Mouse (Mus musculus) intestine, embryonic 14.5 days (tissue): Measurements from ENCODE around the gene Arhgef10l. TPM values are rescaled to one million over a fixed set of nuclear protein-coding genes. Genes with fewer than 3 reads are reported as not detected.

Source experiments
- ATAC-seq: fragments of 200-750 bp; cut with Nextera tagmentation; replicated peaks from 2 replicates; pipeline ENCODE4 v1.8.0; 2017; ENCODE audit warnings: low read depth, moderate number of reproducible peaks, moderate TSS enrichment, moderate library complexity; ENCODE audit not compliant: low FRiP score, low TSS enrichment
- DNase-seq: peaks from one replicate; pipeline ENCODE4 v3.0.0-alpha.2; 2018; ENCODE audit warnings: low spot score
- H3K27ac ChIP-seq: fragments of 300-500 bp; sonication (generic); 2 replicates; pipeline ENCODE4 v1.5.1; 2014; ENCODE audit warnings: low read depth, mild to moderate bottlenecking, control low read depth
- H3K27me3 ChIP-seq: fragments of 300-500 bp; sonication (generic); replicated peaks from 2 replicates; pipeline ENCODE4 v1.6.1; 2014; ENCODE audit warnings: low read length, control low read depth; ENCODE audit not compliant: control insufficient read depth, insufficient read depth
- H3K36me3 ChIP-seq: fragments of 300-500 bp; sonication (generic); 2 replicates; pipeline ENCODE4 v1.6.1; 2014; ENCODE audit warnings: low read length, control low read depth; ENCODE audit not compliant: control insufficient read depth, insufficient read depth
- H3K4me1 ChIP-seq: fragments of 300-500 bp; sonication (generic); replicated peaks from 2 replicates; pipeline ENCODE4 v1.6.1; 2014; ENCODE audit warnings: low read length, control low read depth, mixed read lengths; ENCODE audit not compliant: control insufficient read depth, insufficient read depth
- H3K4me2 ChIP-seq: fragments of 300-500 bp; sonication (generic); 2 replicates; pipeline ENCODE4 v1.6.1; 2014; ENCODE audit warnings: low read length
- H3K4me3 ChIP-seq: fragments of 300-500 bp; sonication (generic); 2 replicates; pipeline ENCODE4 v1.5.1; 2014; ENCODE audit warnings: low read depth, low read length, control low read depth, mixed read lengths
- H3K9ac ChIP-seq: fragments of 300-500 bp; sonication (generic); 2 replicates; pipeline ENCODE4 v1.6.1; 2014; ENCODE audit warnings: mild to moderate bottlenecking, low read length
- H3K9me3 ChIP-seq: fragments of 300-500 bp; sonication (generic); 2 replicates; pipeline ENCODE4 v1.6.1; 2016; ENCODE audit warnings: low read length, control low read depth; ENCODE audit not compliant: control insufficient read depth
- WGBS: fragments of 180-500 bp; shearing (Covaris S2); extraction: QIAGEN DNeasy Blood & Tissue Kit; methylation state at CpG from one replicate; pipeline ENCODE4 v1.1.7; 2014; 5-methylcytosine and 5-hydroxymethylcytosine counted together
- polyA plus RNA-seq: library from polyadenylated mRNA; unstranded; fragments of >200 nt; fragmentation: Nextera tagmentation; extraction: Ambion mirVana; gene quantifications from 2 replicates; pipeline ENCODE4 v1.2.1, GENCODE M21; 2014

The Arhgef10l gene
- polyA plus RNA-seq, 1 experiment from 2014 or later: 15.2 TPM

DNA sequence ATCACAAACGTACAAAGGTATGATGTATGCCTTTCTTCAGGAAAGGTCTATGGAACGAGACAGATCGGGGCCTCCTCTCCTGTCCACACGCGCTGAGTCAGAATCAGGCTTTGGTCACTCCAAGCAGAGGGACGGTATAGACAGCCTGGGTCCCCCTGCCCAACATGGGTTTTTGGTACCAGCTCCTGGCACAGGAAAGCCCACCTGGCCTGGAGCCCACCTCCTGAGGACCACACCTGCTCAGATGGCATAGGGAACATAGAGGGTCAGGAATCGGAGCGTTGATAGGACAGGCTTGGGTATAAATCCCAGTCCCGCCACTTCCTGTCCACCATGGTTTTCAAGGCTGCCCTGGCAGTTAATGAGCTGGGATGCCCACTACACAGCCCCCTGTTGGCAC is 145.1 kb downstream of the Arhgef10l start:
- no peak for DNase-seq
- Histone ChIP-seq H3K4me2 (no peak overlapping the region), H3K9ac (no peak overlapping the region), H3K27me3 (no peaks in the 10 kb centered on the region), H3K4me1 (no peaks in the 10 kb centered on the region), H3K4me3 (no peak overlapping the region), H3K36me3 (peaks cover 55% of the 10 kb centered on the region), H3K9me3 (no peaks in the 10 kb centered on the region), H3K27ac (no peak overlapping the region)
- 90% methylated on average over 9 of the region's 9 CpGs for WGBS
- no peak for ATAC-seq

DNA sequence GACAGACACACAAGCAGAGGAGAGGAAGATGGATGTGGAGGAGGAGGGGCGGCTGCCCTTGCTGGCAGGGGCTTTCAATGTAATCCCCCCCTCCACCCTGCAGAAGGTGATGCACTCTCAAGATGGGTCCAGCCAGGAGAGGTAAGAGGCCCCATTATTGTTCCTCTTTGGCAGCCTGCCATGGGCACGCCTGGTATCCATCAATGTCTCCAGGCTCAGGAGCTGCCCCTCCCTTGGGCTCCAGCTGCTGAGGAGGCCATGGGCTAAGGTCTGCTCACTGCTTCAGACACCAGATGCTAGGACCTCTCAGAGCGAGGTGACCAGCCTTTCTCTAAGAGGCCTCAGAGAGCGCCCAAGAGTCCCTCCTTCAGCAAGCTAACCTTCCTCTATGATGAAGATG is 152.0 kb downstream of the Arhgef10l start:
- Histone ChIP-seq H3K4me3 (no peak overlapping the region), H3K27me3 (no peaks in the 10 kb centered on the region), H3K27ac (no peak overlapping the region), H3K36me3 (peaks cover 28% of the 10 kb centered on the region), H3K4me1 (0 out of 2 replicates have a peak, but pooled peaks cover 5% of the 10 kb centered on the region), H3K4me2 (no peak overlapping the region), H3K9me3 (no peaks in the 10 kb centered on the region), H3K9ac (no peak overlapping the region)
- 34% methylated on average over 4 of the region's 4 CpGs for WGBS
- DNase-seq: peak; percentile 69
- ATAC-seq: peak; percentile 54

DNA sequence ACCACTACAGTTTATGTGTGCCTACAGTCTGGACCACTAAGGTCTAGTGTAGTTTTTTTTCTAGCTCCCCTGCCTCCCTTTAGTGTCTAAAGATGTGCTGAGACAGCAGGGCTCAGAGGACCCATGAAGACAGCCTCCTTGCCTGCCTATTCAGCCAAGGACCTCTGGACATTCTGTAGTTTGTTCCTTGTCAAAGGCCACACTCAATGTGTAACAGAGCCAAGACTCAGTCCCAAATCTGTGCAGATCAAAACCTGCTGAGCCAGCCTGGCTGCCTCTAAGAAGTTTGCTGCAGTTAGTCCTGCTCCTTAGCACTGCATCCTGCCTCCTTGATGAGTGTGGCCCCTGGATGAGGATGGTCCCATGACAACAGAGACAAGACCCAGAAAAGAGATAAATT is 156.0 kb downstream of the Arhgef10l start:
- Histone ChIP-seq H3K9ac (no peak overlapping the region), H3K36me3 (peaks cover 4% of the 10 kb centered on the region), H3K9me3 (no peaks in the 10 kb centered on the region), H3K4me1 (0 out of 2 replicates have a peak, but pooled peaks cover 5% of the 10 kb centered on the region), H3K27ac (no peak overlapping the region), H3K27me3 (no peaks in the 10 kb centered on the region), H3K4me3 (no peak overlapping the region), H3K4me2 (no peak overlapping the region)
- DNase-seq (no peak), ATAC-seq (no peak)

DNA sequence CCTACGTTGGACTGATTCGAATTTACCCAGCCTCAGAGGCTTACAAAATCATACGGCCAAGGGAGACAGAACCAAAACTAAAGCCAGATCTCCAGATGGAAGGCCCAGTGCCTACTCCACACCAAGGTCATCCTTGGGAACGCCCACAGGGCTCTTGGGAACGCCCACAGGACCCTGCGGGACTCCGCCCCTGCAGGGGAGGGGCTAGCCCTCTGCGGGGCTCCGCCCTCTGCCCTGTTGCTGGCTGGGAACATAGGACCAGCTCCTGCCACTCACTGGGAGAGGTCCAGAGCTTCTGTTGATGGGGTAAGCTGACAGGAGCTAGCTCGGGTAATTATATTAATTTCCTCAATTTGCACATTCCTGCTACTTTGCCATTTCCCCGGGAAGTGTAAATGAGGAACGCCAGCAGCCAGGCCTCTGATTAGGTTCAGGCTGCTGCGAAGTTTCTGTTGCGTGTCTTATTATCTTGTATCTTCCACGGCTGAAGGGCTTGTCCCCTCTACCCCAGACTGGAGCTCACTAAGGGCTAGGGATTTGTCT is 158.6 kb downstream of the Arhgef10l start:
- no peaks in the 10 kb centered on the region for H3K36me3 ChIP-seq
- ATAC-seq (no peak), DNase-seq (no peak)
- H3K9ac ChIP-seq: no peak overlapping the region
- H3K27me3 ChIP-seq: no peaks in the 10 kb centered on the region; the same call in 1 of the 2 replicates
- no peak overlapping the region for H3K27ac ChIP-seq
- H3K4me2 ChIP-seq: no peak overlapping the region
- WGBS: 43% methylated on average over 15 of the region's 15 CpGs
- no peaks in the 10 kb centered on the region for H3K9me3 ChIP-seq
- H3K4me3 ChIP-seq: no peak overlapping the region
- no peaks in the 10 kb centered on the region for H3K4me1 ChIP-seq

DNA sequence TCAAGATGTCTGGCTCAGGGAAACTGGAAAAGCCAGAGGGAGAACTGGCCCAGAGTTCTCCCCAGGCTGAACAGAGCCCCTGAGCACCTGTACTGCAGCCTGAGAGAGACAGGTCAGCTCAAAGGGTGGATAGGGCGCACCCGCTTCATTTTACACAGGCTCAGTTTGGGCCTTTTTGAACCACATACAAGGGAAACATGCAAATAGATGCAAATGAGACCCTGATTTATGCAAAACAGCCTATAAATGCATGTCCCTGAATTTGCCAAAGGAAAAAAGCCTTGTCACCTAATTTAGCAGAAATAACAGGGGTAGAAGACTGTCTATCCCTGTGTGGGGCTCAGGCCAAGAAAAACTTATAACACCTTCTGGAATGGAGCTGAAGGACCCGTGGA is 160.2 kb downstream of the Arhgef10l start:
- no peak overlapping the region for H3K4me3 ChIP-seq
- H3K27me3 ChIP-seq: no peaks in the 10 kb centered on the region; the same call in 1 of the 2 replicates
- H3K27ac ChIP-seq: no peak overlapping the region
- no peak for ATAC-seq
- no peak for DNase-seq
- H3K36me3 ChIP-seq: no peaks in the 10 kb centered on the region
- WGBS: 89% methylated on average over 3 of the region's 3 CpGs
- no peak overlapping the region for H3K9ac ChIP-seq
- no peaks in the 10 kb centered on the region for H3K9me3 ChIP-seq
- peaks cover 4% of the 10 kb centered on the region; the same call in 1 of the 2 replicates for H3K4me1 ChIP-seq
- H3K4me2 ChIP-seq: no peak overlapping the region

DNA sequence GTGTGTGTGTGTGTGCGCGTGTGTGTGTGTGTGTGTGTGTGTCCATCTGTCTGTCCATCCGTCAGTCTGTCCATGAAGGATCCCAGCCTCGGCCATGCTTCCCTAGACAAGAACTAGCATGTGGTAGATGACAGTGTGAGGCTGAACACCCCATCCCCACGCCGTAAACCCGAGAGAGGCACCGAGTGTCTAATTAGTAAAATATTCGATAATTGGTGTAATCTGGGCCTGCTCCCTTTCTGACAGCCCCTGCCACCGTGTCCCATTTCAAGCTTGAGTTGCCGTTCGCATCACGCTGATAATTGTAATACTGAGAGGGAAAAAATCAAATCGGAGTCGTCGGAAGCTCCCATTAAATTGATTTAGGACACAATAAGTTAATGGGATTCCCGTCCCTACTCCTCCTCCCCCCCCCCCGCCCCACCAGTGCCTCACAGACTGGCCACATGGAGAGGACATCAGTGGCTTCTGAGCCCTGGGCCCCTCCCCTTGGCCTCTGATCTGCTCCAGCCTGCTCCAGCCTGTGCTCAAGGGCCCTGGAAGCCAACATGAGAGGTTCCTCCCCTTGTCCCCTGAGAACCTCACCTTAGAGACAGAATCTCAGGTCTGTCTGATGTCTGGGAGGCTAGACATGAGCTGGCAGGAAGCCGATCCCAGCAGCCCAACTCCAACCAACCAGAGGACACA is 160.7 kb downstream of the Arhgef10l start:
- Histone ChIP-seq H3K27me3 (no peaks in the 10 kb centered on the region; the same call in 1 of the 2 replicates), H3K4me2 (no peak overlapping the region), H3K4me3 (no peak overlapping the region), H3K27ac (no peak overlapping the region), H3K9me3 (no peaks in the 10 kb centered on the region), H3K4me1 (peaks cover 4% of the 10 kb centered on the region; the same call in 1 of the 2 replicates), H3K9ac (no peak overlapping the region), H3K36me3 (no peaks in the 10 kb centered on the region)
- 67% methylated on average over 19 of the region's 19 CpGs for WGBS
- ATAC-seq: no peak
- no peak for DNase-seq

DNA sequence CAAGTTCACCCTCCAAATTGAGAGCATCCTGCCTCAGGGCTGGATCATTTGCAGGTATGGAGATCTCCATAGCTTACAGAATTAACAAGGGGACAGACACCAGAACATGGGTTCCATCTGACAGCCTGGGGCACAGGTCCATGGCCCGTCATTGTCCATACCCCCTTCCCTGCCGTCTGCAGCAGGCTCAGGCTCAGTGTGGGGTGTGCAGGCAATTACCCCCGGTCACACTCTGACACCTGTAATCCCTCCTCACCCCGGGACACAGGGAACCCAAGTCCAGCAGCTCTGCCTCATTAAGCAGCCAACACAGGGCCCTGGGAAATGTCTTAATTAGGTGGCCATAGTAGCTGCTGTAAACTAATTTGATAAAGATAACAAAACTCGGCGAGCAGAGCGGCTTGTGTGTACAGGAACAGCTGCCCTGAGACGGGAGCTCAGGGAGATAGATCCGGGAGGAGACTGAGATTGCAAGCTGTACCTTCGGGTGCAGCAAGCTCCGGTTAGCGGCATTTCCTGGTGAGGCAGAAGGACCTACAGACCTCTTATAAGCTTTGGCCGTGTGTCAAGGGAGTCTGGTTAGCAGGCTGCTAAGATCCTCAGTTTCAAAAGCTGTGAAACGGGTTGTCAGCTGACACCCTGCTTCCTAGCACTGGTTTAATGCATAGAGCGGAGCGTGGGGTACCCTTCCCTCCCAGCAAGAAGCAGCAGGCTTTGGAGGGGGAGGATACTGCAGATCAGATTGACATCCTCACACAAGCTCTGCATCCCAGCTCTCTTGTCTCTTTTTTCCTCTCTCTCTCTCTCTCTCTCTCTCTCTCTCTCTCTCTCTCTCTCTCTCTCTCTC is 161.5 kb downstream of the Arhgef10l start:
- ATAC-seq (no peak), DNase-seq (no peak)
- Histone ChIP-seq H3K9ac (no peak overlapping the region), H3K4me3 (no peak overlapping the region), H3K27me3 (no peaks in the 10 kb centered on the region; the same call in 1 of the 2 replicates), H3K4me2 (no peak overlapping the region), H3K9me3 (no peaks in the 10 kb centered on the region), H3K4me1 (peaks cover 4% of the 10 kb centered on the region; the same call in 1 of the 2 replicates), H3K36me3 (no peaks in the 10 kb centered on the region), H3K27ac (no peak overlapping the region)
- 14% methylated on average over 16 of the region's 16 CpGs for WGBS

DNA sequence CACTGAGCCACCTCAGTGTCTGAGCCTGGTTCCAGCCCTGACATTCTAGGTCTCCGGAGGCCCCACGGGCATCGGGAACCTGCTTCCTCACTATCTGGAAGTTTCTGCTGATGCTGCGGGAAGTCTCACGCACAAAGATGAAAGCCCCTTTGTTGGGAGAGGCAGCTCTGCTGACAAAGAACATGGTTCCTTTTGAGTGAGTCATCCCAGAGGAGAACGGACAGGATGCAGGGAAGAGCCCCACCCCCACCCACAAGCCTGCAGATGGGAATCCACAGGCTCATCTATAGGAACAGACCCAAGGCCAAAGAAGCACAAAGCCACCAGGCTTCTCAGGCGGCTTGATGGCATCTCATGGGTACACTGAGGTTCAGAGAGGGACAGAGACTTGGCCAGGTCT is 165.0 kb downstream of the Arhgef10l start:
- Histone ChIP-seq H3K27ac (no peak overlapping the region), H3K36me3 (no peaks in the 10 kb centered on the region), H3K9me3 (no peaks in the 10 kb centered on the region), H3K4me2 (no peak overlapping the region), H3K9ac (no peak overlapping the region), H3K27me3 (no peaks in the 10 kb centered on the region; the same call in 1 of the 2 replicates), H3K4me1 (peaks cover 7% of the 10 kb centered on the region; the same call in 1 of the 2 replicates), H3K4me3 (no peak overlapping the region)
- ATAC-seq (no peak), DNase-seq (no peak)
- WGBS: 48% methylated on average over 7 of the region's 7 CpGs
